Mouse (Mus musculus): ENCODE data around the gene Akr1c21. TPM values are rescaled to one million over a fixed set of nuclear protein-coding genes. Genes with fewer than 3 reads are reported as not detected.

Akr1c21 gene
- total RNA-seq (2023): not detected

DNA sequence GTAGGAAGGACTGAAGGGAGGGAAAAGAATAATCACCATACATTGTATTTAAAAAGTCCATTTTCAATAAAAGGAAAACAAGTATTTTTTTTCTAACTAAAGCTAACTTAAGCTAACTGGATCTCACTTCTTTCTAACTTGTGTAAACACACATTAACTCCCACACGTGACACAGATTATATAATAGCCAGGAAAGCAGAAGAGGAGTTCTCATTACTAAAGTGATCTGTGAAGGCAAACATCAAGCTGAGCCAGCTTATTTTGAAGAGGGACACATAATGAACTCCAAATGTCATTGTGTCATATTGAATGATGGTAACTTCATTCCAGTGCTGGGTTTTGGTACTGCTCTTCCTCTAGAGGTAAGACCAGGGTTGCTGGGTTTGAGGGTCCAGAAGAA is at the start of gene Akr1c21:
Gene Akr1c21 (plus strand): TSS at position 205 of the 400 bp plus-strand sequence.

GRCm38 (mm10) chr13:4608961-4609409 is 35.1 kb downstream of the Akr1c21 start, which contains the start of gene Akr1e1:
Akr1e1 (minus strand) TSS chr13:4609174.

Other genes with a start within 250 kb of the Akr1c21 start
- gene Akr1c6, start 139.8 kb upstream of the Akr1c21 start, total RNA-seq (2023): not detected
- gene Akr1c20, start 50.7 kb upstream of the Akr1c21 start, total RNA-seq (2023): not detected
- 4.3 TPM for gene Akr1e1, start 35.1 kb downstream of the Akr1c21 start, total RNA-seq (2023)